ENCODE assay signal across 14 mouse cellular contexts in genomic region chr15:30827424-30828263, GRCm38 (mm10).
DNase-seq lines count a peak whose midpoint lies in the region; ATAC-seq lines count a peak whose summit lies in the region.
"Had no signal": no experiment of that assay in that cellular context is flagged by ENCODE, and none has a peak within 500 bp of the region (broad histone marks: within the 10 kb centered on the region; RNA-seq: fewer than 3 reads in every experiment).

No protein-coding gene starts in this region.

- peak; percentile 25 to 47 for DNase-seq in left cerebral cortex, postnatal 25 days (ENCODE audit: low spot score in 2 of 2)
- no peak for DNase-seq in left cerebral cortex, adult 9 months (ENCODE audit: low spot score in 2 of 2)
- no peak for DNase-seq in retina, embryonic 14.5 days (ENCODE audit: low spot score)
- no peak for DNase-seq in ovary, postnatal 10 days (ENCODE audit: low spot score)
- no peak for DNase-seq in adrenal gland, postnatal 4 days (ENCODE audit: low spot score in 2 of 2)
- DNase-seq: cerebellum, postnatal 10 days; kidney, postnatal 14 days; left cerebral cortex, postnatal 4 days; spleen, adult 18-20 months; thymus, adult 2 months had no signal

- WGBS in hindbrain, embryonic 16.5 days = 63% methylated on average over 17 of the region's 17 CpGs
- 75% methylated on average over 17 of the region's 17 CpGs for WGBS in midbrain, embryonic 12.5 days

- H3K27ac ChIP-seq in hindbrain, embryonic 16.5 days (ENCODE audit: low read depth, low read length) = peak overlapping the region; percentile 66; the same call in 1 of the 2 replicates
- no peak overlapping the region for H3K27ac ChIP-seq in midbrain, embryonic 12.5 days (replicated peaks)
- H3K27ac ChIP-seq: liver, embryonic 14.5 days had no signal

- no peaks in the 10 kb centered on the region for H3K27me3 ChIP-seq in hindbrain, embryonic 16.5 days (replicated peaks; ENCODE audit: control insufficient read depth, insufficient read depth, low read length)
- H3K27me3 ChIP-seq in midbrain, embryonic 12.5 days = no peaks in the 10 kb centered on the region

- intact Hi-C loops in left cerebral cortex, postnatal 25 days (cut with DNase I) = no loop called here

- H3K9ac ChIP-seq in hindbrain, embryonic 16.5 days (ENCODE audit: low read depth, low read length) = no peak overlapping the region; the same call in 1 of the 2 replicates
- H3K9ac ChIP-seq in midbrain, embryonic 12.5 days (replicated peaks) = no peak overlapping the region
- H3K9ac ChIP-seq: liver, embryonic 14.5 days had no signal

- no peaks in the 10 kb centered on the region for H3K36me3 ChIP-seq in hindbrain, embryonic 16.5 days (ENCODE audit: control insufficient read depth, insufficient read depth, low read length)
- H3K36me3 ChIP-seq in midbrain, embryonic 12.5 days = no peaks in the 10 kb centered on the region

- H3K9me3 ChIP-seq in hindbrain, embryonic 16.5 days (ENCODE audit: control insufficient read depth, low read length) = no peaks in the 10 kb centered on the region
- no peaks in the 10 kb centered on the region for H3K9me3 ChIP-seq in midbrain, embryonic 12.5 days

- H3K4me2 ChIP-seq in hindbrain, embryonic 16.5 days (ENCODE audit: low read length) = no peak overlapping the region
- H3K4me2 ChIP-seq in midbrain, embryonic 12.5 days (replicated peaks) = no peak overlapping the region

- peak; percentile 71 for ATAC-seq in hindbrain, embryonic 16.5 days
- peak; percentile 54; the same call in 1 of the 2 replicates for ATAC-seq in midbrain, embryonic 12.5 days (ENCODE audit: low FRiP score, low read depth)
- ATAC-seq: activated CD4-positive, CD25-positive, alpha-beta regulatory T cell, adult 4 months had no signal

- no peaks in the 10 kb centered on the region for H3K4me1 ChIP-seq in hindbrain, embryonic 16.5 days (ENCODE audit: control insufficient read depth, insufficient read depth, low read depth, low read length)
- no peaks in the 10 kb centered on the region for H3K4me1 ChIP-seq in midbrain, embryonic 12.5 days

- H3K4me3 ChIP-seq in hindbrain, embryonic 16.5 days (ENCODE audit: low read length) = no peak overlapping the region
- no peak overlapping the region for H3K4me3 ChIP-seq in midbrain, embryonic 12.5 days

Comparison
In these comparisons a context has a peak if more than half of its experiments do, and no peak if none do; other contexts are left out.
1. DNase-seq: peak in left cerebral cortex, postnatal 25 days (2 of 2); none in left cerebral cortex, adult 9 months (0 of 2), retina, embryonic 14.5 days (single experiment), ovary, postnatal 10 days (single experiment) and adrenal gland, postnatal 4 days (0 of 2).